Mouse (Mus musculus) myocyte (in vitro differentiated cells): Measurements from ENCODE around the gene Speg. TPM values are rescaled to one million over a fixed set of nuclear protein-coding genes. Genes with fewer than 3 reads are reported as not detected.

Source experiments
- H3K27me3 ChIP-seq: one replicate; pipeline ENCODE4 v1.6.1; 2011; ENCODE audit not compliant: control insufficient read depth, insufficient read depth, insufficient read length
- H3K36me3 ChIP-seq: one replicate; pipeline ENCODE4 v1.6.1; 2011; ENCODE audit not compliant: control insufficient read depth, insufficient read depth
- H3K4me2 ChIP-seq: one replicate; pipeline ENCODE4 v1.6.1; 2011; ENCODE audit warnings: low read depth, control low read depth
- H3K4me3 ChIP-seq: one replicate; pipeline ENCODE4 v1.5.1; 2011; ENCODE audit warnings: mild to moderate bottlenecking, control low read depth, moderate library complexity
- H3K79me2 ChIP-seq: one replicate; pipeline ENCODE4 v1.6.1; 2011; ENCODE audit not compliant: control insufficient read depth, insufficient read depth
- H3ac ChIP-seq: one replicate; pipeline ENCODE4 v1.6.1; 2011; ENCODE audit not compliant: control insufficient read depth, insufficient read length
- CEBPB ChIP-seq: IDR thresholded peaks from 2 replicates; pipeline ENCODE4 v1.6.1; 2011; ENCODE audit warnings: mild to moderate bottlenecking, moderate library complexity; ENCODE audit not compliant: poor library complexity, insufficient read depth, severe bottlenecking
- E2F4 ChIP-seq: IDR thresholded peaks from one replicate; pipeline ENCODE4 v1.6.1; 2011; ENCODE audit warnings: mild to moderate bottlenecking, control low read depth, moderate library complexity; ENCODE audit not compliant: insufficient read depth
- MAX ChIP-seq: IDR thresholded peaks from one replicate; pipeline ENCODE4 v1.6.1; 2011; ENCODE audit warnings: low read depth, mild to moderate bottlenecking, control low read depth
- MYOD1 ChIP-seq, 3 experiments: IDR thresholded peaks; one replicate each; pipeline ENCODE4 v1.6.1; 2011; ENCODE audit warnings: control low read depth in 2 of 3, low read depth in 2 of 3, mild to moderate bottlenecking in 2 of 3, moderate library complexity in 1 of 3; ENCODE audit not compliant: insufficient read length in 2 of 3, control insufficient read depth in 1 of 3
- MYOG ChIP-seq, 3 experiments: IDR thresholded peaks; one replicate each; pipeline ENCODE4 v1.6.1; 2011; ENCODE audit warnings: control low read depth in 2 of 3, low read depth in 2 of 3, mild to moderate bottlenecking in 2 of 3; ENCODE audit not compliant: insufficient read length in 2 of 3, control insufficient read depth in 1 of 3, insufficient read depth in 1 of 3
- POLR2A ChIP-seq: IDR thresholded peaks from one replicate; pipeline ENCODE4 v1.6.1; 2011; ENCODE audit warnings: low read depth, mild to moderate bottlenecking, control low read depth, moderate library complexity; ENCODE audit not compliant: insufficient read length
- POLR2AphosphoS2 ChIP-seq: IDR thresholded peaks from one replicate; pipeline ENCODE4 v1.6.1; 2011; ENCODE audit warnings: low read depth, control low read depth; ENCODE audit not compliant: insufficient read length
- REST ChIP-seq: IDR thresholded peaks from one replicate; pipeline ENCODE4 v1.6.1; 2011; ENCODE audit warnings: mild to moderate bottlenecking, control low read depth, moderate library complexity; ENCODE audit not compliant: insufficient read depth, insufficient read length
- SRF ChIP-seq: IDR thresholded peaks from one replicate; pipeline ENCODE4 v1.6.1; 2011; ENCODE audit warnings: low read depth; ENCODE audit not compliant: control insufficient read depth, insufficient read length
- TCF12 ChIP-seq: IDR thresholded peaks from one replicate; pipeline ENCODE4 v1.6.1; 2011; ENCODE audit warnings: mild to moderate bottlenecking, control low read depth; ENCODE audit not compliant: poor library complexity, insufficient read depth, severe bottlenecking
- TCF3 ChIP-seq: IDR thresholded peaks from one replicate; pipeline ENCODE4 v1.6.1; 2011; ENCODE audit warnings: low read depth, control low read depth; ENCODE audit not compliant: insufficient read length
- USF1 ChIP-seq: IDR thresholded peaks from one replicate; pipeline ENCODE4 v1.6.1; 2011; ENCODE audit warnings: low read depth, mild to moderate bottlenecking, control low read depth, moderate library complexity
- polyA plus RNA-seq: library from polyadenylated mRNA; unstranded; fragments of >200 nt; fragmentation: generic; extraction: Trizol; gene quantifications from one replicate; pipeline ENCODE4 v1.2.1, GENCODE M21; 2012; ENCODE audit warnings: missing spikeins

The Speg gene
- polyA plus RNA-seq, 1 experiment: 42.3 TPM

- Histone ChIP-seq H3K4me2 (peak overlapping the region; percentile 63), H3K36me3 (peaks cover 24% of the 10 kb centered on the region), H3ac (no peak overlapping the region), H3K79me2 (peaks cover 39% of the 10 kb centered on the region), H3K27me3 (no peaks in the 10 kb centered on the region), H3K4me3 (peak overlapping the region; percentile 88)
- TF ChIP-seq POLR2A (peak; percentile 29), USF1 (no peak), MYOG (IDR thresholded peaks at IDR 0.05; ENCODE audit: control insufficient read depth in 1 of 3, insufficient read depth in 1 of 3, insufficient read length in 2 of 3, low read depth in 2 of 3) (peak; percentile 64 to 93 (median 76)), E2F4 (no peak), CEBPB (no peak), MAX (no peak), TCF3 (peak; percentile 2), POLR2AphosphoS2 (no peak), MYOD1 (IDR thresholded peaks at IDR 0.05; ENCODE audit: control insufficient read depth in 1 of 3, insufficient read length in 2 of 3, low read depth in 2 of 3) (peak; percentile 78 to 93 (median 81)), SRF (no peak), TCF12 (peak; percentile 12), REST (no peak)
These were observed 15.8 kb upstream of the Speg start for GRCm38 (mm10) chr1:75359346-75359745.

- Histone ChIP-seq H3K4me2 (peak within 1 kb of the TSS; percentile 87), H3K79me2 (peaks cover 43% of the 10 kb centered on the region), H3K4me3 (peak within 1 kb of the TSS; percentile 88), H3K36me3 (peaks cover 34% of the 10 kb centered on the region), H3ac (peak within 1 kb of the TSS; percentile 62), H3K27me3 (no peaks in the 10 kb centered on the region)
- no peak for TF ChIP-seq CEBPB
- TF ChIP-seq USF1: no peak
- peak; percentile 100 for TF ChIP-seq POLR2AphosphoS2
- TF ChIP-seq POLR2A: peak; percentile 99
- TF ChIP-seq TCF3: peak; percentile 70
- no peak for TF ChIP-seq E2F4
- peak; percentile 66 for TF ChIP-seq REST
- TF ChIP-seq SRF: no peak
- no peak for TF ChIP-seq MAX
- peak; percentile 84 to 97 (median 93) for TF ChIP-seq MYOG (IDR thresholded peaks at IDR 0.05; ENCODE audit: control insufficient read depth in 1 of 3, insufficient read depth in 1 of 3, insufficient read length in 2 of 3, low read depth in 2 of 3)
- peak; percentile 11 to 98 (median 98) for TF ChIP-seq MYOD1 (IDR thresholded peaks at IDR 0.05; ENCODE audit: control insufficient read depth in 1 of 3, insufficient read length in 2 of 3, low read depth in 2 of 3)
- peak; percentile 74 for TF ChIP-seq TCF12
These were observed 14.7 kb upstream of the Speg start, which contains the start of gene Des for GRCm38 (mm10) chr1:75360112-75361031. Des (plus strand) TSS chr1:75360329.

- H3K36me3 ChIP-seq: peaks cover 41% of the 10 kb centered on the region
- H3K79me2 ChIP-seq: peaks cover 43% of the 10 kb centered on the region
- H3K4me2 ChIP-seq: peak overlapping the region; percentile 87
- peak overlapping the region; percentile 62 for H3ac ChIP-seq
- TF ChIP-seq POLR2AphosphoS2 (peak; percentile 72), E2F4 (no peak), MYOD1 (IDR thresholded peaks at IDR 0.05; ENCODE audit: control insufficient read depth in 1 of 3, insufficient read length in 2 of 3, low read depth in 2 of 3) (no peak), MAX (no peak), CEBPB (no peak), TCF3 (no peak), REST (no peak), USF1 (no peak), TCF12 (no peak), POLR2A (peak; percentile 60)
- H3K27me3 ChIP-seq: no peaks in the 10 kb centered on the region
- H3K4me3 ChIP-seq: peak overlapping the region; percentile 88
These were observed 14.0 kb upstream of the Speg start for GRCm38 (mm10) chr1:75361123-75361522.

- Histone ChIP-seq H3K36me3 (peaks cover 46% of the 10 kb centered on the region), H3K4me3 (peak overlapping the region; percentile 88), H3K27me3 (no peaks in the 10 kb centered on the region), H3ac (peak overlapping the region; percentile 62), H3K79me2 (peaks cover 43% of the 10 kb centered on the region), H3K4me2 (peak overlapping the region; percentile 87)
- TF ChIP-seq USF1 (no peak), SRF (no peak), POLR2AphosphoS2 (peak; percentile 64), MYOD1 (IDR thresholded peaks at IDR 0.05; ENCODE audit: control insufficient read depth in 1 of 3, insufficient read length in 2 of 3, low read depth in 2 of 3) (no peak), MYOG (IDR thresholded peaks at IDR 0.05; ENCODE audit: control insufficient read depth in 1 of 3, insufficient read depth in 1 of 3, insufficient read length in 2 of 3, low read depth in 2 of 3) (no peak), REST (no peak), POLR2A (peak; percentile 38)
These were observed 13.3 kb upstream of the Speg start for GRCm38 (mm10) chr1:75361750-75362149.
